Mouse (Mus musculus) limb, embryonic 10.5 days (tissue): ENCODE measurements at regions not wholly inside any gene's neighbourhood (a gene's known extent, or its start where the extent isn't known, plus 50 kb on each side); places are given as distances from the start of the nearest gene placed in this dataset.
"Not testable (repeated sequence)": the region's sequence is repeated elsewhere in the genome, so short reads cannot be mapped to it uniquely, and the experiment has no call there.

Source experiments
- DNase-seq: peaks from one replicate; pipeline ENCODE4 v3.0.0-alpha.2; 2017; ENCODE audit warnings: low spot score
- H3K27ac ChIP-seq: fragments of 300-500 bp; sonication (generic); 2 replicates; pipeline ENCODE4 v1.5.1; 2016; ENCODE audit warnings: mild to moderate bottlenecking
- H3K27me3 ChIP-seq: fragments of 300-500 bp; sonication (generic); 2 replicates; pipeline ENCODE4 v1.6.1; 2016; ENCODE audit warnings: low read depth, mild to moderate bottlenecking; ENCODE audit not compliant: poor library complexity, severe bottlenecking
- H3K36me3 ChIP-seq: fragments of 300-500 bp; sonication (generic); 2 replicates; pipeline ENCODE4 v1.6.1; 2016; ENCODE audit warnings: mild to moderate bottlenecking, moderate library complexity
- H3K4me1 ChIP-seq: fragments of 300-500 bp; sonication (generic); 2 replicates; pipeline ENCODE4 v1.6.1; 2016
- H3K4me3 ChIP-seq: fragments of 300-500 bp; sonication (generic); 2 replicates; pipeline ENCODE4 v1.5.1; 2016; ENCODE audit warnings: mild to moderate bottlenecking, moderate library complexity
- H3K9me3 ChIP-seq: fragments of 300-500 bp; sonication (generic); replicated peaks from 2 replicates; pipeline ENCODE4 v1.6.1; 2016; ENCODE audit warnings: mild to moderate bottlenecking
- WGBS: fragments of 180-500 bp; shearing (Covaris S2); methylation state at CpG from one replicate; pipeline ENCODE4 v1.1.7; 2016; 5-methylcytosine and 5-hydroxymethylcytosine counted together

DNA sequence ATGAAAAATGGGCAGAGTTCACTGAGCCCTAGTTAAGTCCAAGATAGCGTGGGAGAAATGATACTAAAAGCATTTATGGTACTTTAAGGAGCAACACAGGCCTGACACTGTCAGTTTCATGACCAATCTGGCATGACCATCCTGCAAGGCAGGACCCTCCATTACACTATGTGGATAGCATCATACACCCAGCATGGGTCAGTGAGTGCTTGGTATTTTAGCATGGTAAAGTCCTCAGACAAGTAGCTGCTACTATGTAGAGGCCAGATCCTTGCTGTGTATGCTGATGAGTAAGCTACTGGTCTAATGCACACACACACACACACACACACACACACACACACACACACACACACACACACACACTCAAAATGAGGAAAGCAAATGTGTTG is 158.3 kb downstream of the Zfp619 start:
- no peak for DNase-seq
- H3K27ac ChIP-seq: no peak overlapping the region
- 66% methylated on average over 1 of the region's 1 CpGs for WGBS

DNA sequence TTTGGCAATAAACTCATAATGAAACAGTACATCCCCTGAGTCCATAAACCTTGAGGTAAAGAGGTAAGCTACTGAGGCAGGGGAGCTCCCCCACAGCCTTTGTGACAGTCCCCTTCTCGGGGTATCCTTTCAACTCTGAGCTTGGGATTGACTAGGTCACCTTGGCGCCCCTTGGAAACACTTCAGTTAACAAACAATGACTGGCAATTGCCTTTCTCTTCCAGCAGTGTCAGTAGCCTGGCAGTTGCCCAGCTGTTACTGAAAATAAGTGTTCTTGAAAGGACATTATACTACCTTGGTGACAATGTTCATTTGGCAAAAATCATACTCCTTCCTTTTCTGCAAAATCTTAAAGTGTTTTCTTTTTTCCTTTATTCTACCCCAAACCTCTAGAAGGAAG is 162.8 kb downstream of the Zfp619 start:
- H3K4me1 ChIP-seq: no peaks in the 10 kb centered on the region
- H3K4me3 ChIP-seq: no peak overlapping the region
- H3K9me3 ChIP-seq: no peaks in the 10 kb centered on the region
- no peak overlapping the region for H3K27ac ChIP-seq
- H3K36me3 ChIP-seq: no peaks in the 10 kb centered on the region
- whole genome bisulfite sequencing: 58% methylated on average over 2 of the region's 2 CpGs
- no peaks in the 10 kb centered on the region for H3K27me3 ChIP-seq
- DNase-seq: no peak

More for the DNA sequence above, 158.3 kb downstream of the Zfp619 start:
- Histone ChIP-seq H3K4me1 (no peaks in the 10 kb centered on the region), H3K27me3 (no peaks in the 10 kb centered on the region), H3K4me3 (no peak overlapping the region), H3K36me3 (no peaks in the 10 kb centered on the region), H3K9me3 (no peaks in the 10 kb centered on the region)

DNA sequence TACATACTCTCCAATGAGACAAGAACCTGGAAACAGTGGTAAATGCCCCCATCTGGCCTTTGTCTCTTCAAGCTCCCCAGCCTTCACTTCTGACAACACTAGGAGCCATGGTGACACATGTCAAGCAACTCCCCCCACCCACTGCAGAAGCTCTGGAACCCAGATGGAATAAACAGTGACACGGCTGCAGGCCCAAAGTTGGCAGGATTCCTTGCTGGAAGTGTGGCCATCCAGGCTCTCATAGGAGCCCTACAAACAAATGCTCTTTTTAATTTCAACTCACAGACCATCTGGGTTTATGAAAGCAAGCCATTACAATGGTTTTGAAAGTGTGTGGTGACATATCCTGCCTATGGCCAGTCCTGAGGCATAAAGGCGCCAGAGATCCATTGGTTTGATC is 179.0 kb downstream of the Zfp619 start:
- Histone ChIP-seq H3K9me3 (no peaks in the 10 kb centered on the region), H3K27ac (no peak overlapping the region), H3K4me3 (no peak overlapping the region), H3K4me1 (no peaks in the 10 kb centered on the region), H3K27me3 (no peaks in the 10 kb centered on the region), H3K36me3 (no peaks in the 10 kb centered on the region)
- WGBS: 75% methylated on average over 2 of the region's 2 CpGs
- DNase-seq: no peak

DNA sequence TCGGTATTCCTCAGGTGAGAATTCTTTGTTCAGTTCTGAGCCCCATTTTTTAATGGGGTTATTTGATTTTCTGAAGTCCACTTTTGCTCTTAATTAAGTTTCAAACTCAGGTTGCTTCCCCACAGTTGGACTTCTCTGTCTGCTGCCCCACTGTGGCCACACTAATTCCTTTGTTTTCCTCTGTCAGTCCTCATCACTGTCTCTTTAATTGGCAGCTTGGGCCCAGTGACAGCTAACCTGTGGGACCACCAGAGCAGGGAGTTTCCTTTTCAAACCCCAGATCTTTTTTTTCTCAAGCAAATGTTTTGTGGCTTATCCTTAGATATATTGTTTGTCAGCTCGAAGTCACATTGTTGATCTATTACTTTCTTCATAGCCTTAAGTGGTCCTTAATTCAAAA is 183.9 kb downstream of the Zfp619 start:
- no peak overlapping the region for H3K27ac ChIP-seq
- WGBS: 83% methylated on average over 2 of the region's 2 CpGs
- no peaks in the 10 kb centered on the region for H3K27me3 ChIP-seq
- DNase-seq: no peak
- no peaks in the 10 kb centered on the region for H3K9me3 ChIP-seq
- H3K4me3 ChIP-seq: no peak overlapping the region
- H3K36me3 ChIP-seq: no peaks in the 10 kb centered on the region
- peaks cover 6% of the 10 kb centered on the region; the same call in 1 of the 2 replicates for H3K4me1 ChIP-seq

DNA sequence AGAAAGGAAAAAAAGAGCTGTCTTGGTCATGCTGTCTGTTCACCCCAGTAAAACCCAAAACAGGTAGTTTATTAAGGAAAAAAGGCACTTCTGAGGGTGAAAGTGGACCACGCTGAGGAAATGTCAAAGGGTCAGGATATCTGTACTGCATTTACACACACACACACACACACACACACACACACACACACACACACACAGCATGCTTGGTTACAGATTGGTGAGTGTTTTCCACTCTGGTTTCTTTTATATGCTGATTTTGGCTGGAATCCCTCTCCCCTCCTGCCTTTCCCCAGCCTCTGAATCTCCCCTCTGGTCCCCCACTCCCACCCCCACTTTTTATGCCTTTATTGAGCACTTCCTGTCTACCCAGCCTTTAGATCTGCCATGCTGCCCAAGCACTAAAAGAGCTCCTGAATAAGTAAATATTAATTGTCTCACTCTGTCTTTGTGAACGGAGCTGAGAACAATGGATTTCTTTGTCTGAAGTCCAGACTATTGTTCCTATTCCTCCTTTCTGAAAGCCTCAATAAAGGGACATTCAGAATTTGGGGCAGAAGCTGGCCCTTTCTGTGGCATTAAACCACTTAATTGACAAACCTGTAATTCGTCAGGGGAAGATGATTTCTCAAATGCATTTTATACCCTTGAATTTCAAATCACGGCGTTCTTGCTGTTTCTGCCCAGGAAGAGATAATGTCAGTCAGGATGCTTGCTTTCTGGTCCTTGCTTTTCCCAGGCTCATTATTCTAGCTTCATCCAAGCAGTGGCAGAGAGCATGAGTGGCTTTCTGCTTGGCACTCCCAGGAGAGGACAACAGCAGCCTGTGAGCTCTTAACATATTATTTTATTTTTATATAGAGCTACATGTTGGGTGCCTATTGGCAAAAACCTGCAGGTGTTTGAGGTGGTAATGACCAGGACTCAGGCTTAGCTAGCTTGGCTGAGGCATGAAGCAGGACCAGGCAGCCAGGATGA is 187.8 kb downstream of the Zfp619 start:
- Histone ChIP-seq H3K4me1 (peaks cover 6% of the 10 kb centered on the region; the same call in 1 of the 2 replicates), H3K27ac (no peak overlapping the region), H3K9me3 (no peaks in the 10 kb centered on the region), H3K4me3 (no peak overlapping the region), H3K36me3 (no peaks in the 10 kb centered on the region), H3K27me3 (no peaks in the 10 kb centered on the region)
- no peak for DNase-seq
- 60% methylated on average over 5 of the region's 5 CpGs for WGBS

DNA sequence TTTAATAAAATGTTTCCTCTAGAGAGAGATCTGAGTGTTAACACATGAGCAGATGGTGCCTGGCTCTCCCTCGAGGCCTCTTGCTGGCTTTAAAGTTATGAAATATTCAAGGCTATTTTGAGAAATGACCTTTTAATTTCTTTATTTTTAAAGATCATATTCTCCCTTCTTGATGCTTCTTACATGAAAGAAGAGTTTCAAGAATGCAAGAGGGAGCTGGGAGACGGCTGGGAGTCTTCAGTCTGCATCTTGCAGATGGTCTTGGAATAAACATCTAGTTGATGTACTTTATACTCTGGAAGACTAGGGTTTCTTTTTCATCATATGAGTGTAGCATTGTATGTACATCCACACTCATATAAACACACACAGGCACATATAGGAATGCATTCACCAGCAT is 189.0 kb downstream of the Zfp619 start:
- no peaks in the 10 kb centered on the region for H3K36me3 ChIP-seq
- H3K4me3 ChIP-seq: no peak overlapping the region
- no peaks in the 10 kb centered on the region for H3K9me3 ChIP-seq
- 88% methylated on average over 2 of the region's 2 CpGs for WGBS
- H3K4me1 ChIP-seq: peaks cover 6% of the 10 kb centered on the region; the same call in 1 of the 2 replicates
- H3K27me3 ChIP-seq: no peaks in the 10 kb centered on the region
- DNase-seq: no peak
- no peak overlapping the region for H3K27ac ChIP-seq

DNA sequence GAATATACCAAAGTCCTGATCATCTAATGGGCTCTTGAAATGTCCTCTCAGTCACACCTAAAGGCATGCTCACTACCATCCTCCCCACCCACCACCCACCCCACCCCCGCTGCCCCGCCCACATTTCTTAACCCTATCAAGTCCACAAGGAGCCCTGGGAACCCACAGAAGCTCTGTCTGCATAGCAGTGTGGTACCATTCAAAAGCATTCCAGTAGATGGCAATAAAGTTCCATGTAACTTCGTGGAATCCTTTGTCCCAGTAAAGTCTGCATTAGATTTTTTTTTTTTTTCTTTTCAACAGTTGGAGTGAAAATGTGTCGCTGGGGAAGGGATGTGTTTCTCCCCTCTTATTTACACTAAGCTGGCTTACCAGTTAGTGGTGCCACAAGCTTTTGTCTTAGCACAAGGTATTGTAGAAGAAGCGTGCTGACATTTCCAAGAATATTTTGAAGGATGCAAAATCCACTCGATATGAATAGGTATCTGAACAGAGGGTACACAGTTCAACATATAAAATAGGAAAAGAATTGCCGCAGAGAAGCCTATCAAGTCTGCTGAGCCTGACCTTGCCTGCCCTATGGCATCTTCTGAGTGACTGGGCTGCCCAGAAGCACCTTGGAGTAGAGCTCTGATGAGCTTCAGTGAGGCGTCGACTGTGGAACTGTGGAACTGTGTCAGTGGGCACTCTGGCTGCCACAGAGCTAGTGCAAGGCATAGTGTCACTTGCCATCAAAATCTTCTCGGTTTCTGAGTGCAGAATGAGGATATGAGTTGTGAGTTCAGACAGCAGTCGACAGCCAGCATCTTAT is 199.0 kb downstream of the Zfp619 start:
- Histone ChIP-seq H3K4me3 (no peak overlapping the region), H3K27ac (peak overlapping the region; percentile 46; the same call in 1 of the 2 replicates), H3K36me3 (no peaks in the 10 kb centered on the region), H3K27me3 (no peaks in the 10 kb centered on the region), H3K9me3 (no peaks in the 10 kb centered on the region), H3K4me1 (no peaks in the 10 kb centered on the region)
- no peak for DNase-seq
- 23% methylated on average over 11 of the region's 11 CpGs for whole genome bisulfite sequencing

DNA sequence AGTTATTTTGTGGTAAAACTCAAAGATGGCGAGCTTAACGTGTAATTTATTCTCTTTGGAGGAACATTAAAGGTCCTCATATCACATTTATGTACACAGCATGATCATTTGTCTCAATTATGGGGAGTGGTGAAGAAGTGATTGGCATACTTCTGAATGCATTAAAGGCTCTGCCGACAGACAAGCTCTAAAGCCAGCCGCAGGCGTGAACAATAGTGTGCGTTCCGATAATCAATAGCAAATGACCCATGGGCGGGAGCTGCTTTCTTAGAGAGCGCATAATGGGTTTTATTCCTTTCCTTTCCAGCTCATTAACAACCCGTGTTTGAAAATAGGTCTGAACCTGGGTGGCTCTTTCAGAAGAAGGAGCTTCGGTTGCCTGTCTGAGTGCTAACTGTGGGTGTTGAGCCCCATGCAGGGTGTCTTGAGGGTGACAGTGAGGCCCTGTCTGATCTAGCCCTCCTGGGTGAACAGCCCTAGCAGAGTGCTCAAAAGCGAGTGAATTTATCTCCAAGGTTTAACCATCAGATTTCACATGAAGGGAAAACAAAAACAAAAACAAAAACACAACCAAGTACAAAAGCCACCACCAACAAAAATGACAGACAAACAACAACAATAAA is 210.5 kb downstream of the Zfp619 start:
- no peaks in the 10 kb centered on the region for H3K4me1 ChIP-seq
- WGBS: 77% methylated on average over 12 of the region's 12 CpGs
- H3K36me3 ChIP-seq: no peaks in the 10 kb centered on the region
- DNase-seq: no peak
- H3K9me3 ChIP-seq: no peaks in the 10 kb centered on the region
- no peak overlapping the region for H3K4me3 ChIP-seq
- no peaks in the 10 kb centered on the region for H3K27me3 ChIP-seq
- no peak overlapping the region for H3K27ac ChIP-seq

DNA sequence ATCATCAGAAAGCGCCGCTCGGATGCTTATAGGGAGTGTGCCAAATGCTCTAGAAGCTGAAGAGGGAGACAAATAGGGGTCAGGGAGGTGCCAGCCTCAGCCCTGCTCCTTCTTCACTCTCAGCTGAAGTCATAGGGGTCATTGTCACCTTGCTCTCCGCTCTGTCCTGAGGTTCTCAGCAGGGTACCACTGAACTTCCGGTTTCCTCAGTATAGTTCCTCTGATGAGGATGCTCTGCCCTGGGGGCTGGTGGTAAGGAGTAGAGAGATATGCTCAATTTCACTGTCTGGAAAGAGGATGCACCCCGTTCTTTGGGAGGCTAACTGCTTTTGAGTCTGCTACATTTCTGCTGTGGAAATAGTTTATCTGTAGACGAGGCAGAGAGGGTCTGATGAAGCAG is 211.4 kb downstream of the Zfp619 start:
- DNase-seq: no peak
- Histone ChIP-seq H3K4me3 (no peak overlapping the region), H3K27me3 (no peaks in the 10 kb centered on the region), H3K4me1 (no peaks in the 10 kb centered on the region), H3K9me3 (no peaks in the 10 kb centered on the region), H3K36me3 (no peaks in the 10 kb centered on the region), H3K27ac (no peak overlapping the region)
- WGBS: 78% methylated on average over 7 of the region's 7 CpGs

DNA sequence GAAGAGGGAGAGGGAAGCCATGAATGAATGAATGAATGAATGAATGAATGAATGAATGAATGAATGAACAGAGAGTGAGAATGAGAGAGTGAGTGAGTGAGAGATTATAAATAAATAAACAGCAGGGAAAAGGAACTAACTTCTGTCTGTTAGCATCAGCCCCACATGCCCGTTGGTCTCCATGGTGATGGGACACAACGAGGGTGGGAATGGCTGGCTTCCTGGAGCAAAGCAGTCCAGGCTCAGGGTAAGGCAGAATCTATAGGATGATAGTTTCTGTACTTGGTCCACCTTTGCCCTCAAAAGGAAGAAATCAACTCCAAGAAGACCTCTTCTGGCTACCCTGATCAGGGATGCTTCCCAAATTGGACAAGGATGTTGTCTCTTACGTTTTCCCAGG is 212.2 kb downstream of the Zfp619 start:
- no peaks in the 10 kb centered on the region for H3K9me3 ChIP-seq
- no peak overlapping the region for H3K27ac ChIP-seq
- H3K4me3 ChIP-seq: no peak overlapping the region
- H3K4me1 ChIP-seq: no peaks in the 10 kb centered on the region
- H3K27me3 ChIP-seq: no peaks in the 10 kb centered on the region
- DNase-seq: no peak
- no peaks in the 10 kb centered on the region for H3K36me3 ChIP-seq
- 62% methylated on average over 3 of the region's 3 CpGs for WGBS

DNA sequence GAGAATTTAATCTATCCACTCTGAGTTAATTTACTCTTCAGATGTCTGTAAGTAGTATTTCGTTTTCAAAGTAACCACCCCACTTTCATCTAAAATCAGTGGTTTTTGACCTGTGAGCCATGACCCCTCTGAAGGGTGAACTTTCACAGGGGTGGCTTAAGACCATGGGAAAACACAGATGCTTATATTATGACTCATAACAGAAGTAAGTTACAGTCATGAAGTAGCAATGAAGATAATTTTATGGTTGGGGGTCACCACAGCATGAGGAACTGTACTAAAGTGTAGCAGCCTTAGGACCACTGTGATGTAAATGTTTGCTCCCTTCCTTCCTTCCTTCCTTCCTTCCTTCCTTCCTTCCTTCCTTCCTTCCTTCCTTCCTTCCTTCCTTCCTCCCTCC is 215.2 kb downstream of the Zfp619 start:
- H3K27me3 ChIP-seq: no peaks in the 10 kb centered on the region
- H3K4me3 ChIP-seq: no peak overlapping the region
- no peak for DNase-seq
- no peaks in the 10 kb centered on the region for H3K9me3 ChIP-seq
- 78% methylated on average over 1 of the region's 1 CpGs for WGBS
- no peaks in the 10 kb centered on the region for H3K36me3 ChIP-seq
- no peaks in the 10 kb centered on the region for H3K4me1 ChIP-seq
- H3K27ac ChIP-seq: no peak overlapping the region

DNA sequence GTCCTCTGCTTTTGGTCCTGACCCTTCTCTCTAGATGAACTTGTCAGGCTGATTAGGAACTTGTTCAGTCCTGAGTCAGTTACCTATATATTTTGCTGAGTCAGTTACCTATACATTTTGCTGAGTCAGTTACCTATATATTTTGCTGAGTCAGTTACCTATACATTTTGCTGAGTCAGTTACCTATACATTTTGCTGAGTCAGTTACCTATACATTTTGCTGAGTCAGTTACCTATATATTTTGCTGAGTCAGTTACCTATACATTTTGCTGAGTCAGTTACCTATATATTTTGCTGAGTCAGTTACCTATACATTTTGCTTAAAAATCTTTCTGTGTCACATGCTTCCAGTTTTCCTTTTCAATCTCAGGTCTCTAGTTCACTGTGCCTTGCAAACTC is 230.8 kb downstream of the Zfp619 start:
- not testable (repeated sequence) for H3K4me3 ChIP-seq, DNase-seq, H3K9me3 ChIP-seq, H3K27me3 ChIP-seq, H3K4me1 ChIP-seq, H3K36me3 ChIP-seq, H3K27ac ChIP-seq

DNA sequence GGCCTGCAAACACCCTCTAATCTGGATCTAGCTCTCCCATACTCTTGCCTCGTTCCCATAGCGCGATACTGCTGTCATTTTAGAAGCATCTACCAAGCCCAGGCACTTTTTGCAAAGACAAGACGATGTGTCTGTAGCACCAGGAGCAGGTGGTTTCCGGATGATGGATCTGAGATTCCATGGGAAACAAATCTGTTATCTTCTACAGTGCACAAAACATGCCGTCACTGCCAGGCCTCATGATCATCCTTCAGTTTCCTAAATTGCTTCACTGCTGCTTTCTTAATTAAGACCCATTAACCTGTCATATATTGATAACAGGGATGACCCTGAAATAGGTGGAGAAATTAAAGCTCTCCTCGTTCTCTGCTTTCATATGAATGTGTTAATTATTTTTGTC is 232.9 kb downstream of the Zfp619 start:
- Histone ChIP-seq H3K9me3 (no peaks in the 10 kb centered on the region), H3K4me3 (no peak overlapping the region), H3K36me3 (no peaks in the 10 kb centered on the region), H3K27me3 (no peaks in the 10 kb centered on the region), H3K4me1 (no peaks in the 10 kb centered on the region), H3K27ac (no peak overlapping the region)
- DNase-seq: no peak
- 88% methylated on average over 7 of the region's 7 CpGs for WGBS
